Mouse (Mus musculus): Measurements from ENCODE around the gene 1700001C02Rik. TPM values are rescaled to one million over a fixed set of nuclear protein-coding genes. Genes with fewer than 3 reads are reported as not detected.

The 1700001C02Rik gene
- polyA plus RNA-seq, 1 experiment from 2014 or later: 1.0 TPM

DNA sequence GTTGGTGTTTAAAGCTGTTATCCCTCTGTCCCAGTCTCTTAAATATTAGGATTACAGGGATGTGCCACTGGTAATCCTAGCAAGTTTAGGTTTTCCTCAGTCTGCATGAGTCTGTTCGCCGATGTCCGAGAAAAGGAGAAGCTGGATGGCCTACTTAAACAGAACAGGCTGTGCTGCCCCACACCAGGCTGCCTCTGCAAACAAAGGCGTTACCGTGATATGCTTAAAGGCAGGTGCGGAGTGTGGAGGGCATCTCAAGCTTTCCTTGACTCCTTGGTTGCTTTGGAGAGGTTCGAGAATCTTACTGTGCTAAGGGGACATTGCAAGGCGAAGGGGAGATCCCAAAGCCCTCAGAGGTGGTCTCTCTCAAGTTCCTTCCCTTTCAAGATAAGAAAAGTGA is 31.0 kb downstream of the 1700001C02Rik start:
- WGBS: 71% methylated on average over 8 of the region's 8 CpGs
- no peak for ATAC-seq (ENCODE audit: low FRiP score)
- Histone ChIP-seq H3K27ac (no peak overlapping the region), H3K9ac (no peak overlapping the region), H3K4me3 (no peak overlapping the region), H3K36me3 (no peaks in the 10 kb centered on the region), H3K9me3 (replicated peaks) (no peaks in the 10 kb centered on the region), H3K27me3 (0 out of 2 replicates have a peak, but pooled peaks cover 2% of the 10 kb centered on the region), H3K4me2 (replicated peaks) (no peak overlapping the region), H3K4me1 (no peaks in the 10 kb centered on the region)

DNA sequence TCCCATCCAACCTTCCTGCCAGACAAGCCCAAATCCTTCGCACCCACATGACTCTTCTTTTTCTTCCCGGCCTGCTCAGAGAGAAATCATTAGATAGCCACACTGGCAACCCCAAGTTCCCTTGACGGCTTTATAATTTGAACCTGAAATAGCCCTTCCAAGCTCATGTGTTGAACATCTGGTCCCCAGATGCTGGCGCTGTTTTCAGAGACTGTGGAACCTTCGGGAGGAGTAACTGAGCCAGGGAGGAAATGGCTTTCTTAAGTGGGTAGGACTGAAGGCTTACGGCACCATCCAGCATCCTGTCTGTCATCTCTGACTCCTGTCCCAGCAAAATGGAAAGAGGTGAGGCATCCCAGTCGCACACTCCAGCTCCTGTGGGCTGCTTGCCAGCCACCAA is 31.5 kb downstream of the 1700001C02Rik start:
- Histone ChIP-seq H3K36me3 (no peaks in the 10 kb centered on the region), H3K9me3 (replicated peaks) (no peaks in the 10 kb centered on the region), H3K4me3 (no peak overlapping the region), H3K27me3 (0 out of 2 replicates have a peak, but pooled peaks cover 2% of the 10 kb centered on the region), H3K27ac (no peak overlapping the region; the same call in 1 of the 2 replicates), H3K9ac (no peak overlapping the region), H3K4me2 (replicated peaks) (no peak overlapping the region), H3K4me1 (no peaks in the 10 kb centered on the region)
- ATAC-seq (ENCODE audit: low FRiP score): no peak
- WGBS: 58% methylated on average over 7 of the region's 7 CpGs

DNA sequence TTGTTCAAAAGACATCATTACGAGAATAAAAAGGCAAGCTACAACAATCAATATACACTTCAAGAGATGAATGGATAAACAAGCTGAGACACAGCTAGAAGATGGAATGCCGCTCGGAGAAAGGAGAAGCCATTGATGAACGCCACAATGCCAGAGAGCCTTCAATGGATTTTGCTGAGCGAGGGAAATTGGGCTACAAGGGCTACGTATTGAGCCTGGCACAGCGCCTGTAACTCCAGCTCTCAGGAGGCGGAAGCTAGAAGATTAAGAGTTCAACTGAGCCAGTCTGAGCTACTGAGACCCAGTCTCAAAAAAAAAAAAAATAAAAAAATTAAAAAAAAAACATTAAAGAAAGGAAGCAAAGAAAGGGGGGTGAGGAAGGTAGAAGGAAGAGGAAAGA is 47.3 kb downstream of the 1700001C02Rik start:
- no peak for ATAC-seq (ENCODE audit: low FRiP score)
- no peak overlapping the region for H3K4me3 ChIP-seq
- no peaks in the 10 kb centered on the region for H3K36me3 ChIP-seq
- H3K4me2 ChIP-seq (replicated peaks): no peak overlapping the region
- 65% methylated on average over 8 of the region's 8 CpGs for WGBS
- H3K9me3 ChIP-seq (replicated peaks): no peaks in the 10 kb centered on the region
- no peaks in the 10 kb centered on the region for H3K27me3 ChIP-seq
- H3K4me1 ChIP-seq: no peaks in the 10 kb centered on the region
- H3K27ac ChIP-seq: no peak overlapping the region
- H3K9ac ChIP-seq: no peak overlapping the region

DNA sequence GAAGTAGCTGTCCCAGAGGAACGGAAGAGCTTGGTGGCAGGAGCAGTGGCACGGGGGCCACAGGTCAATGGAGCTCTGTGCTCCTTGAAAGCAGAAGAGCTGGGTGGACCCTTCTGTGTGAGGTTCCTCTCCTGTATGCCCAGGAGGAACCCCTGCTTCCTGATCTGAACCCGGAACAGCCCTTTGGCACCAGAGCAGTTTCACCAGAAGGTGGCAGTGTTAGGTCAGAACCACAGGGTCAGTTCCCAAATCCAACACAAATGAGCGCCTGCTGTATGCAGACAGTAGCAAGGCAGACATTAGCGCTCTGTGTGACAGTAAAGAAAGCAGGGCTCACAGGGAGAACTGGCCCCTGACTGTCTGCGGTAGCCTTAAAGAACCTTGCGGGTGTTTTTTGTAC is 50.5 kb downstream of the 1700001C02Rik start:
- Histone ChIP-seq H3K4me3 (no peak overlapping the region), H3K27ac (no peak overlapping the region), H3K4me1 (0 out of 2 replicates have a peak, but pooled peaks cover 4% of the 10 kb centered on the region), H3K4me2 (replicated peaks) (no peak overlapping the region), H3K9me3 (replicated peaks) (no peaks in the 10 kb centered on the region), H3K9ac (no peak overlapping the region), H3K27me3 (no peaks in the 10 kb centered on the region), H3K36me3 (no peaks in the 10 kb centered on the region)
- ATAC-seq (ENCODE audit: low FRiP score): no peak
- WGBS: 53% methylated on average over 7 of the region's 7 CpGs

DNA sequence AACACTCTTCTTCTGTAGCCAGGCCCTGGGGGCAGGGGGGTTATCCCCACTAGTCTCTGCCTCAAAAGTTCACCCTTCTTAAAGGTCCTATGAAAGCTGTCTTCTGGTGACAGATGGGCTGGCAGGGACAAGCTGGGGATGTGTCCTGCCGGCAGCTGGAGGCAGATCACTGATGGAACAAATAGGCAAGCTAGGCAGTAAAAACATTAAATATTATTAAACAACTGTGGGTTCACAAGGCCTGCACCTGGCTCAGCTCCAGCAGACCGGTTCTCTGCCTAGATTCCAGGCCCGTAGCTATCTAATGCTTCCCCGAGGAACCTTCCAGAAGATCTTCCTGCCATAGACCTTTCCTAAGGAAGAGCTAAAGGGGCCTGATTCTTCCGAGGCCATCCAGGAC is 52.3 kb downstream of the 1700001C02Rik start:
- Histone ChIP-seq H3K4me3 (no peak overlapping the region), H3K9me3 (replicated peaks) (no peaks in the 10 kb centered on the region), H3K9ac (no peak overlapping the region), H3K36me3 (no peaks in the 10 kb centered on the region), H3K27ac (no peak overlapping the region), H3K27me3 (no peaks in the 10 kb centered on the region), H3K4me1 (0 out of 2 replicates have a peak, but pooled peaks cover 4% of the 10 kb centered on the region), H3K4me2 (replicated peaks) (no peak overlapping the region)
- 79% methylated on average over 5 of the region's 5 CpGs for WGBS
- ATAC-seq (ENCODE audit: low FRiP score): no peak

DNA sequence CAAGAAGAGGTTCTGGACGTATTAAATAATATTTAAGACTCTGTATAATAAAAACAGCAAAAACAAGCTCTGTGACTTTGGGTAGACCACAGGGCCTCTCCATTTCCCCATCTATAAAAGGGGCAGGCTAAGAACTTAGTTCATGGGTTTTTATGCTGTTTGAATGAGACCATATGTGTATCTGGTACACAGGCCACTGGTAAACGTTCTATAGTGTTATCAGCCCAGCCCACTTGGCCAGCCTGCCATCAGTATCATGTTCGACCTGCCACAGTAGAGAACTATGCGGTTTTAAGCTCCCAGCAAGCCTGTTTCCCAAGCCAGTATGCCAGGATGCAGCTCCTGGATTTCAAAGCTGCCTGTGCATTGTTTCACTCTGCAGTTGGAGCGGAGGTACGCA is 52.7 kb downstream of the 1700001C02Rik start:
- Histone ChIP-seq H3K36me3 (no peaks in the 10 kb centered on the region), H3K27ac (no peak overlapping the region), H3K4me3 (no peak overlapping the region), H3K4me2 (replicated peaks) (no peak overlapping the region), H3K9me3 (replicated peaks) (no peaks in the 10 kb centered on the region), H3K27me3 (no peaks in the 10 kb centered on the region), H3K9ac (no peak overlapping the region), H3K4me1 (0 out of 2 replicates have a peak, but pooled peaks cover 4% of the 10 kb centered on the region)
- 78% methylated on average over 6 of the region's 6 CpGs for WGBS
- no peak for ATAC-seq (ENCODE audit: low FRiP score)

DNA sequence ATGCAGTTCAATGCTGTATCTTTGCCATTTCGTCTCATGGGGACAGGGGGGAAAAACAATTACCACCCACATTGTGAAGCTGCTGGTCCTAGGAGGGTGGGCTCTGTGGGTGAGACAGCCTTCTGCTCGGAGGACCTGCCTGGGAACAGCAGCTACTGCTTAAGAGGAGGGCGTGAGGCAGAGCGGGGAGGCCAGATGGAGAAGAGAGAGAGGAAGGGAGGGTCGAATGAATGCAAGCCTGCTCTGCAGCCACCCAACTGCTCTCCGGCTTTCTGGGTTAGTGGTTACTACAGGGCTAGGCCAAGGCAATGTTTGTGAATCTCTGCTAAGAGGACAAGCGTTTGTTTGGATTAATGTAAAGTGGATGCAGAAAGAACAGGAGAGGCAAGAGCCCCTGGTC is 53.6 kb downstream of the 1700001C02Rik start:
- no peak overlapping the region for H3K27ac ChIP-seq
- ATAC-seq (ENCODE audit: low FRiP score): no peak
- no peak overlapping the region for H3K9ac ChIP-seq

DNA sequence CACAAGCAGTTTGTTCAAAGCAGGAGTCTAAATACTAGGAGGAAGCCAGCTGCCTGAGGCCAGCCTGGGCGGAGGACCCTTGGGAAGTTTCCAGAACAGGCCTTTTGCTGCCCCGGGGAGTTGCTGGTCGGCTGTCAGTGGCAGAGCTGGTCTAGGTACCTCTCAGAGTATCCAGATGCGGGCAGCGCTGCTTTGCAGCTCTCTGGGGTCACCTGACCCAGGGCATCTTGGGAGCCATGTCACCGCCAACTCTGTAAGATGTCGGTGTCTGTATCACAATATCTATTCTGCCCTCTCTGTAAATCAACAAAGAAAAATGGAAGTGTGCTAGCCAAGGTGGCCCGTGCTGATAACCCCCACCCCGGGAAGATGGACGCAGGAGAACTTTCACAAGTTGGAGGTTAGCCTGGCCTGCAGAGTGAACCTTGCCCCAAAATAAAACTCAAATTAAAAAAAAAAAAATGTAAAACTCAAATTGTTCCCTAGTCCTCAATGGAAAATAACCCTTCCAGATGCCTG is 54.4 kb downstream of the 1700001C02Rik start:
- Histone ChIP-seq H3K36me3 (no peaks in the 10 kb centered on the region), H3K27ac (no peak overlapping the region), H3K27me3 (0 out of 2 replicates have a peak, but pooled peaks cover 2% of the 10 kb centered on the region), H3K4me3 (no peak overlapping the region), H3K9me3 (replicated peaks) (no peaks in the 10 kb centered on the region), H3K4me1 (peaks cover 4% of the 10 kb centered on the region; the same call in 1 of the 2 replicates), H3K4me2 (replicated peaks) (no peak overlapping the region), H3K9ac (no peak overlapping the region)
- WGBS: 83% methylated on average over 10 of the region's 10 CpGs
- ATAC-seq (ENCODE audit: low FRiP score): no peak

More for the DNA sequence above, 53.6 kb downstream of the 1700001C02Rik start:
- H3K36me3 ChIP-seq: no peaks in the 10 kb centered on the region
- H3K27me3 ChIP-seq: no peaks in the 10 kb centered on the region
- H3K4me2 ChIP-seq (replicated peaks): no peak overlapping the region
- WGBS: 43% methylated on average over 7 of the region's 7 CpGs
- no peak overlapping the region for H3K4me3 ChIP-seq
- H3K9me3 ChIP-seq (replicated peaks): no peaks in the 10 kb centered on the region
- peaks cover 4% of the 10 kb centered on the region; the same call in 1 of the 2 replicates for H3K4me1 ChIP-seq

DNA sequence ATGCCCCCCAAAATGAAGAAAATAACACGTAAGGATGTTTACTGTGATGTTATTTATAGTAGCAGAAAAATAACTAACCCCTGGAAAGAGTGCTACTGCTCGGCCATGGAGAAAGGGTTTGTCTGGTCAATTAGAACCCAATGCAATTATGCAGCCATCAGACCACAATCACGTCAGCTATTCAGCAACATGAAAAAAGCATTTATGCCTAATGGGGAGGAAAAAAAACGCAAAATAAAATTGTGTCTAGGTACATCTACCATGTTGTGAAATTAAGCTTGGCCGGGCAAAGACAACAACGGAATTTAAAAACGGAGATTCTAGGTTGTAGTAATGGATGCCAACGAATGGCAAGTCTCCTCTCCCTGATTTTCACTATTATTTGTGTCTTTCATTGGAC is 56.6 kb downstream of the 1700001C02Rik start:
- peaks cover 13% of the 10 kb centered on the region for H3K4me1 ChIP-seq
- no peak overlapping the region for H3K27ac ChIP-seq
- 78% methylated on average over 8 of the region's 8 CpGs for WGBS
- H3K9ac ChIP-seq: no peak overlapping the region
- no peaks in the 10 kb centered on the region for H3K9me3 ChIP-seq (replicated peaks)
- no peak overlapping the region for H3K4me3 ChIP-seq
- no peak overlapping the region for H3K4me2 ChIP-seq (replicated peaks)
- peaks cover 5% of the 10 kb centered on the region; the same call in 1 of the 2 replicates for H3K27me3 ChIP-seq
- H3K36me3 ChIP-seq: no peaks in the 10 kb centered on the region
- no peak for ATAC-seq (ENCODE audit: low FRiP score)

DNA sequence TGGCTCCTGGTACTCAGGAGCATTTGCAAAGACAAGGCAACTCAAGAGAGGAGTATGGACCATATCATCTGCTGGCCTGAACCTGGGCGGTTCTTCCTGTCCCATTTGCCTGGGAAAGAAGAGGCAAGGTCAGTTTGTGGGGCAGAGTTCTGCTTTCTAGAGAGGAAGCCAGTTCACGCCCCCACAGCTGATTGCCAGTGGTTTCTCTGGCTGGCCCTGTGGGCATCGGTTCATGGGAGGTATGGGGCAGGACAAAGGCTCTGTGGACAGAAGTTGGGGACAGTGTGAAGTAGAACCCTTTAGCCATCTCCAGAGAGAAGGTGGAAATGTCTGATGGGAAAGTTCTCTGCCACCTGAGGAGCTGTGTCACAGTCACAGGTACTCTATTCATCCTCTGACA is 57.3 kb downstream of the 1700001C02Rik start:
- ATAC-seq (ENCODE audit: low FRiP score): no peak

DNA sequence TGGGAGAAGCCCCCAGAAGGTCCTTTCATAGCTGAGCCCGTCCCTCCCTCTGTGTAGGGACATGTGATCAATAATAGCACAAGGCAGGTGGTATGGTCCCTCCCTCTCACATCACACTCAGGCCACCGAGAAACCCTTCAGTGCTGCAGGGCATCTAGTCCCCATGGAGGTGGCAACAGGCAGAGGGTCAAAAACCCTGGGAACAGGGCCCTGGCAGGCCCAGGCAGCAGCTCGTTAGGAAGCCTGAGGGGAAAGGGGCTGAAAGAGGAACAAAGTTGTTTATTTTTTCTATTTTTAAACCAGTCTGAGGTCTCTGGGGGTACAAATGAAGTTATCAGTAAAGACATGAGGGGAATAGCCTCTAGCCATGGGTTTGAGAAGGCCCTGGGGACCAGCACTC is 58.4 kb downstream of the 1700001C02Rik start:
- WGBS: 29% methylated on average over 3 of the region's 3 CpGs
- H3K4me1 ChIP-seq: peaks cover 13% of the 10 kb centered on the region
- H3K4me3 ChIP-seq: no peak overlapping the region
- no peaks in the 10 kb centered on the region for H3K36me3 ChIP-seq
- H3K27ac ChIP-seq: no peak overlapping the region
- H3K4me2 ChIP-seq (replicated peaks): no peak overlapping the region
- no peaks in the 10 kb centered on the region for H3K9me3 ChIP-seq (replicated peaks)
- no peak for ATAC-seq (ENCODE audit: low FRiP score)
- peaks cover 5% of the 10 kb centered on the region; the same call in 1 of the 2 replicates for H3K27me3 ChIP-seq
- H3K9ac ChIP-seq: no peak overlapping the region

More for the DNA sequence above, 57.3 kb downstream of the 1700001C02Rik start:
- H3K27ac ChIP-seq: no peak overlapping the region
- no peak overlapping the region for H3K4me3 ChIP-seq
- no peaks in the 10 kb centered on the region for H3K9me3 ChIP-seq (replicated peaks)
- H3K27me3 ChIP-seq: peaks cover 5% of the 10 kb centered on the region; the same call in 1 of the 2 replicates
- H3K36me3 ChIP-seq: no peaks in the 10 kb centered on the region
- H3K4me1 ChIP-seq: peaks cover 13% of the 10 kb centered on the region
- no peak overlapping the region for H3K4me2 ChIP-seq (replicated peaks)
- no peak overlapping the region for H3K9ac ChIP-seq
- WGBS: 82% methylated on average over 3 of the region's 3 CpGs

DNA sequence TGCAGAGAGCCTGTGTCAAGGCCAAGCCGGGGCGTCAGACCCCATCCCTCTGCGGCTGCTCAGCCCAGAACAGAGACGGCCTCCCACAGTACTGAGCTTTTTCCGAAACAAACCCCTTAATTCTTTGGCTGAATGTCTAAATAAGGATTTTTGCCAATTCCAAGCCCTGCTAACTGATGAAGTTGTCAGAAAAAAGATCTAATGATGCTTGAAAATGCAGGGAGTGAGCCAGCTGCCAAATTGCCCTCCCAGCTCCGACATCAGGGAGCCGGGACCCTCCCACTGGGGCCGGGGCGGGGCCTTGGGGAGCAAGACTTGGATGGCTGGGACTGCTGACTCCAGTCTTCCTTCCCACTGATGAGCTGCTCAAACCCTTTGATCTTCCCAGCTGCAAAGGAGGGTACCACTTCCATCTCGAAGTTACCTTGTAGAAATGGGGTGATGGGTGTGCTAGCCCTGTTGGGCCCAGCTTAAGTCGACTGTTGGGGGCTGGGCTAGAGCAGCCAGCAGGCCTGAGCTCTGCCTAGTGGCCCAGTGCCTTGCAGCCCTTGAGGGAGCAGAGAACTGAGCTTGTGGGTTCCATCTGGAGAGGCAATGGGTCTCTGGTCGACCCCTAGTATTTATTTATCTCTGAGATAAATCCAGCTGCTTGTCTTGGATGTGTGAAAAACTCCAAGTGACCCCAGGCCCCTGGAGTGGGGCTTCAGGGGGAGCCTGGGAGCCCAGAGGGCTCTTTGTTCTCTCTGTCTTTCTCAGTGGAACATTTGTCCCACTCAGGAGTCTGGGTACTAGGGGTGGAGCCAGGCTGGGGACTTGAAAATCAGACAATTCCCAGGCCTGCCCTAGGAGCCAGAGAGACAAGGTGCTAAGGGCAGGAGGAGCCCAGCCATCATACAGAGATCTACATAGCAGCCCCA is 60.3 kb downstream of the 1700001C02Rik start:
- ATAC-seq (ENCODE audit: low FRiP score): no peak
- H3K4me2 ChIP-seq (replicated peaks): no peak overlapping the region
- no peaks in the 10 kb centered on the region for H3K36me3 ChIP-seq
- H3K27ac ChIP-seq: no peak overlapping the region
- peaks cover 9% of the 10 kb centered on the region for H3K4me1 ChIP-seq
- WGBS: 30% methylated on average over 12 of the region's 12 CpGs
- H3K4me3 ChIP-seq: no peak overlapping the region
- H3K9ac ChIP-seq: no peak overlapping the region
- peaks cover 5% of the 10 kb centered on the region; the same call in 1 of the 2 replicates for H3K27me3 ChIP-seq
- H3K9me3 ChIP-seq (replicated peaks): no peaks in the 10 kb centered on the region
